Mouse (Mus musculus): ENCODE data around the gene Kcnq1. TPM values are rescaled to one million over a fixed set of nuclear protein-coding genes. Genes with fewer than 3 reads are reported as not detected.
A peak's percentile ranks its signal among the peaks of the same experiment; 100 is the strongest.

Gene Kcnq1
- polyA plus RNA-seq, 1 experiment from 2014 or later = 2.1 TPM

GRCm38 (mm10) chr7:143325051-143325450 is 218.9 kb downstream of the Kcnq1 start:
- H3K9me3 ChIP-seq (replicated peaks; ENCODE audit: control insufficient read depth, low read length) = no peaks in the 10 kb centered on the region
- H3K27me3 ChIP-seq (replicated peaks; ENCODE audit: control insufficient read depth, insufficient read depth, low read length) = peaks cover 4% of the 10 kb centered on the region; the same call in 1 of the 2 replicates
- ATAC-seq (no peak), DNase-seq (ENCODE audit: low spot score) (no peak)
- no peaks in the 10 kb centered on the region for H3K36me3 ChIP-seq (ENCODE audit: control insufficient read depth, insufficient read depth, low read length)
- no peaks in the 10 kb centered on the region for H3K4me1 ChIP-seq (ENCODE audit: control insufficient read depth, insufficient read depth, low read length)
- H3K4me3 ChIP-seq (ENCODE audit: low read depth, low read length) = no peak overlapping the region
- no peak overlapping the region for H3K4me2 ChIP-seq (ENCODE audit: low read length)
- H3K9ac ChIP-seq (ENCODE audit: low read length) = no peak overlapping the region
- H3K27ac ChIP-seq (ENCODE audit: low read depth, low read length) = no peak overlapping the region
- 63% methylated on average over 16 of the region's 16 CpGs for WGBS

GRCm38 (mm10) chr7:143328185-143328915 is 222.2 kb downstream of the Kcnq1 start:
- WGBS = 75% methylated on average over 18 of the region's 18 CpGs
- ATAC-seq (no peak), DNase-seq (ENCODE audit: low spot score) (no peak)
- no peak overlapping the region for H3K27ac ChIP-seq (ENCODE audit: low read depth, low read length)
- no peaks in the 10 kb centered on the region for H3K36me3 ChIP-seq (ENCODE audit: control insufficient read depth, insufficient read depth, low read length)
- no peak overlapping the region for H3K4me3 ChIP-seq (ENCODE audit: low read depth, low read length)
- no peaks in the 10 kb centered on the region for H3K4me1 ChIP-seq (ENCODE audit: control insufficient read depth, insufficient read depth, low read length)
- H3K4me2 ChIP-seq (ENCODE audit: low read length) = no peak overlapping the region
- H3K9ac ChIP-seq (ENCODE audit: low read length) = no peak overlapping the region
- no peaks in the 10 kb centered on the region for H3K9me3 ChIP-seq (replicated peaks; ENCODE audit: control insufficient read depth, low read length)
- H3K27me3 ChIP-seq (replicated peaks; ENCODE audit: control insufficient read depth, insufficient read depth, low read length) = peaks cover 12% of the 10 kb centered on the region

- H3K27ac ChIP-seq (ENCODE audit: low read depth, low read length) = no peak overlapping the region
- no peaks in the 10 kb centered on the region for H3K4me1 ChIP-seq (ENCODE audit: control insufficient read depth, insufficient read depth, low read length)
- H3K9me3 ChIP-seq (replicated peaks; ENCODE audit: control insufficient read depth, low read length) = no peaks in the 10 kb centered on the region
- ATAC-seq = no peak
- no peaks in the 10 kb centered on the region for H3K36me3 ChIP-seq (ENCODE audit: control insufficient read depth, insufficient read depth, low read length)
- peaks cover 21% of the 10 kb centered on the region for H3K27me3 ChIP-seq (replicated peaks; ENCODE audit: control insufficient read depth, insufficient read depth, low read length)
- no peak overlapping the region for H3K4me2 ChIP-seq (ENCODE audit: low read length)
- H3K4me3 ChIP-seq (ENCODE audit: low read depth, low read length) = no peak overlapping the region
- no peak overlapping the region for H3K9ac ChIP-seq (ENCODE audit: low read length)
- no peak for DNase-seq (ENCODE audit: low spot score)
- 79% methylated on average over 14 of the region's 14 CpGs for WGBS
These were observed 223.1 kb downstream of the Kcnq1 start for GRCm38 (mm10) chr7:143329110-143329810.

GRCm38 (mm10) chr7:143333040-143333439 is 226.9 kb downstream of the Kcnq1 start:
- Histone ChIP-seq H3K4me1 (ENCODE audit: control insufficient read depth, insufficient read depth, low read length) (no peaks in the 10 kb centered on the region), H3K36me3 (ENCODE audit: control insufficient read depth, insufficient read depth, low read length) (no peaks in the 10 kb centered on the region), H3K27ac (ENCODE audit: low read depth, low read length) (no peak overlapping the region), H3K4me3 (ENCODE audit: low read depth, low read length) (no peak overlapping the region), H3K27me3 (replicated peaks; ENCODE audit: control insufficient read depth, insufficient read depth, low read length) (peaks cover 37% of the 10 kb centered on the region), H3K9ac (ENCODE audit: low read length) (no peak overlapping the region), H3K4me2 (ENCODE audit: low read length) (no peak overlapping the region), H3K9me3 (replicated peaks; ENCODE audit: control insufficient read depth, low read length) (peaks cover 3% of the 10 kb centered on the region; the same call in 1 of the 2 replicates)
- 74% methylated on average over 8 of the region's 8 CpGs for WGBS
- DNase-seq (ENCODE audit: low spot score) (no peak), ATAC-seq (no peak)

- Histone ChIP-seq H3K4me1 (ENCODE audit: control insufficient read depth, insufficient read depth, low read length) (no peaks in the 10 kb centered on the region), H3K9me3 (replicated peaks; ENCODE audit: control insufficient read depth, low read length) (peaks cover 3% of the 10 kb centered on the region; the same call in 1 of the 2 replicates), H3K4me2 (ENCODE audit: low read length) (no peak overlapping the region), H3K27ac (ENCODE audit: low read depth, low read length) (no peak overlapping the region), H3K4me3 (ENCODE audit: low read depth, low read length) (no peak overlapping the region), H3K9ac (ENCODE audit: low read length) (no peak overlapping the region), H3K36me3 (ENCODE audit: control insufficient read depth, insufficient read depth, low read length) (no peaks in the 10 kb centered on the region), H3K27me3 (replicated peaks; ENCODE audit: control insufficient read depth, insufficient read depth, low read length) (peaks cover 37% of the 10 kb centered on the region)
- WGBS = 73% methylated on average over 4 of the region's 4 CpGs
- ATAC-seq (no peak), DNase-seq (ENCODE audit: low spot score) (no peak)
These were observed 227.4 kb downstream of the Kcnq1 start for GRCm38 (mm10) chr7:143333604-143334003.

GRCm38 (mm10) chr7:143338690-143339089 is 232.5 kb downstream of the Kcnq1 start:
- no peak overlapping the region for H3K4me3 ChIP-seq (ENCODE audit: low read depth, low read length)
- 73% methylated on average over 4 of the region's 4 CpGs for WGBS
- no peak overlapping the region for H3K9ac ChIP-seq (ENCODE audit: low read length)
- peak; percentile 52 for DNase-seq (ENCODE audit: low spot score)
- H3K4me2 ChIP-seq (ENCODE audit: low read length) = no peak overlapping the region
- peaks cover 16% of the 10 kb centered on the region for H3K4me1 ChIP-seq (ENCODE audit: control insufficient read depth, insufficient read depth, low read length)
- ATAC-seq = 0 out of 2 replicates have a peak, but pooled peaks have one; percentile 32
- peaks cover 3% of the 10 kb centered on the region; the same call in 1 of the 2 replicates for H3K9me3 ChIP-seq (replicated peaks; ENCODE audit: control insufficient read depth, low read length)
- peaks cover 45% of the 10 kb centered on the region for H3K27me3 ChIP-seq (replicated peaks; ENCODE audit: control insufficient read depth, insufficient read depth, low read length)
- H3K27ac ChIP-seq (ENCODE audit: low read depth, low read length) = no peak overlapping the region
- no peaks in the 10 kb centered on the region for H3K36me3 ChIP-seq (ENCODE audit: control insufficient read depth, insufficient read depth, low read length)

GRCm38 (mm10) chr7:143340601-143341281 is 234.6 kb downstream of the Kcnq1 start:
- WGBS = 6% methylated on average over 15 of the region's 15 CpGs
- no peaks in the 10 kb centered on the region for H3K36me3 ChIP-seq (ENCODE audit: control insufficient read depth, insufficient read depth, low read length)
- H3K27ac ChIP-seq (ENCODE audit: low read depth, low read length) = no peak overlapping the region
- no peak overlapping the region for H3K9ac ChIP-seq (ENCODE audit: low read length)
- peaks cover 49% of the 10 kb centered on the region for H3K27me3 ChIP-seq (replicated peaks; ENCODE audit: control insufficient read depth, insufficient read depth, low read length)
- H3K4me1 ChIP-seq (ENCODE audit: control insufficient read depth, insufficient read depth, low read length) = peaks cover 22% of the 10 kb centered on the region
- H3K9me3 ChIP-seq (replicated peaks; ENCODE audit: control insufficient read depth, low read length) = peaks cover 3% of the 10 kb centered on the region; the same call in 1 of the 2 replicates
- ATAC-seq = peak; percentile 93
- no peak overlapping the region for H3K4me2 ChIP-seq (ENCODE audit: low read length)
- no peak overlapping the region for H3K4me3 ChIP-seq (ENCODE audit: low read depth, low read length)
- DNase-seq (ENCODE audit: low spot score) = peak; percentile 94

- Histone ChIP-seq H3K27ac (ENCODE audit: low read depth, low read length) (no peak overlapping the region), H3K9me3 (replicated peaks; ENCODE audit: control insufficient read depth, low read length) (peaks cover 3% of the 10 kb centered on the region; the same call in 1 of the 2 replicates), H3K36me3 (ENCODE audit: control insufficient read depth, insufficient read depth, low read length) (no peaks in the 10 kb centered on the region), H3K4me2 (ENCODE audit: low read length) (no peak overlapping the region), H3K27me3 (replicated peaks; ENCODE audit: control insufficient read depth, insufficient read depth, low read length) (peaks cover 49% of the 10 kb centered on the region), H3K4me1 (ENCODE audit: control insufficient read depth, insufficient read depth, low read length) (peaks cover 22% of the 10 kb centered on the region), H3K9ac (ENCODE audit: low read length) (no peak overlapping the region), H3K4me3 (ENCODE audit: low read depth, low read length) (no peak overlapping the region)
- DNase-seq (ENCODE audit: low spot score) = peak; percentile 5
- ATAC-seq = no peak
- 47% methylated on average over 3 of the region's 3 CpGs for WGBS
These were observed 235.3 kb downstream of the Kcnq1 start for GRCm38 (mm10) chr7:143341301-143341980.

Measured in forebrain, embryonic 14.5 days (tissue).